Mouse (Mus musculus) lung, postnatal 0 days (tissue): ENCODE results near the gene Noc2l.

Experiments
- CTCF ChIP-seq: IDR thresholded peaks from 2 replicates; pipeline ENCODE4 v1.5.1; 2016; ENCODE audit warnings: antibody characterized with exemption, mild to moderate bottlenecking
- EP300 ChIP-seq: IDR thresholded peaks from 2 replicates; pipeline ENCODE4 v1.6.1; 2016; ENCODE audit warnings: antibody characterized with exemption, mild to moderate bottlenecking, control low read depth

GRCm38 (mm10) chr4:156208872-156209271, 26.9 kb upstream of the Noc2l start:
- TF ChIP-seq EP300 = no peak
- no peak for TF ChIP-seq CTCF
